Mouse (Mus musculus): Measurements from ENCODE around the gene Nrp1. TPM values are rescaled to one million over a fixed set of nuclear protein-coding genes. Genes with fewer than 3 reads are reported as not detected.

Nrp1 gene
- polyA plus RNA-seq, 1 experiment from 2014 or later = 48.5 TPM

- Histone ChIP-seq H3K4me3 (ENCODE audit: low read depth, low read length) (no peak overlapping the region), H3K27me3 (replicated peaks; ENCODE audit: control insufficient read depth, insufficient read depth, low read length) (no peaks in the 10 kb centered on the region), H3K4me2 (no peak overlapping the region), H3K36me3 (ENCODE audit: control insufficient read depth, insufficient read depth, low read length) (no peaks in the 10 kb centered on the region; the same call in 1 of the 2 replicates), H3K4me1 (replicated peaks; ENCODE audit: control insufficient read depth, insufficient read depth, low read length) (no peaks in the 10 kb centered on the region), H3K9ac (ENCODE audit: low read depth, low read length) (no peak overlapping the region), H3K9me3 (ENCODE audit: control insufficient read depth, low read length) (no peaks in the 10 kb centered on the region), H3K27ac (ENCODE audit: low read depth, low read length) (no peak overlapping the region)
- no peak for DNase-seq (ENCODE audit: low spot score)
- WGBS = 46% methylated on average over 1 of the region's 1 CpGs
- ATAC-seq (replicated peaks; ENCODE audit: low FRiP score) = no peak
Observed at GRCm38 (mm10) chr8:128459704-128460103, 101.3 kb downstream of the Nrp1 start.

GRCm38 (mm10) chr8:128461716-128462115 lies 103.3 kb downstream of the Nrp1 start:
- DNase-seq (ENCODE audit: low spot score) (no peak), ATAC-seq (replicated peaks; ENCODE audit: low FRiP score) (no peak)
- Histone ChIP-seq H3K9me3 (ENCODE audit: control insufficient read depth, low read length) (no peaks in the 10 kb centered on the region), H3K4me3 (ENCODE audit: low read depth, low read length) (no peak overlapping the region), H3K36me3 (ENCODE audit: control insufficient read depth, insufficient read depth, low read length) (no peaks in the 10 kb centered on the region), H3K9ac (ENCODE audit: low read depth, low read length) (no peak overlapping the region), H3K27me3 (replicated peaks; ENCODE audit: control insufficient read depth, insufficient read depth, low read length) (no peaks in the 10 kb centered on the region), H3K27ac (ENCODE audit: low read depth, low read length) (no peak overlapping the region), H3K4me1 (replicated peaks; ENCODE audit: control insufficient read depth, insufficient read depth, low read length) (no peaks in the 10 kb centered on the region), H3K4me2 (no peak overlapping the region)

GRCm38 (mm10) chr8:128463162-128463561 lies 104.8 kb downstream of the Nrp1 start:
- Histone ChIP-seq H3K27ac (ENCODE audit: low read depth, low read length) (no peak overlapping the region), H3K36me3 (ENCODE audit: control insufficient read depth, insufficient read depth, low read length) (no peaks in the 10 kb centered on the region), H3K4me1 (replicated peaks; ENCODE audit: control insufficient read depth, insufficient read depth, low read length) (no peaks in the 10 kb centered on the region), H3K9ac (ENCODE audit: low read depth, low read length) (no peak overlapping the region), H3K4me2 (no peak overlapping the region), H3K27me3 (replicated peaks; ENCODE audit: control insufficient read depth, insufficient read depth, low read length) (no peaks in the 10 kb centered on the region), H3K9me3 (ENCODE audit: control insufficient read depth, low read length) (no peaks in the 10 kb centered on the region), H3K4me3 (ENCODE audit: low read depth, low read length) (no peak overlapping the region)
- ATAC-seq (replicated peaks; ENCODE audit: low FRiP score) (no peak), DNase-seq (ENCODE audit: low spot score) (no peak)

- no peaks in the 10 kb centered on the region for H3K27me3 ChIP-seq (replicated peaks; ENCODE audit: control insufficient read depth, insufficient read depth, low read length)
- H3K4me2 ChIP-seq = no peak overlapping the region
- ATAC-seq (replicated peaks; ENCODE audit: low FRiP score) (no peak), DNase-seq (ENCODE audit: low spot score) (no peak)
- no peak overlapping the region for H3K9ac ChIP-seq (ENCODE audit: low read depth, low read length)
- no peaks in the 10 kb centered on the region for H3K4me1 ChIP-seq (replicated peaks; ENCODE audit: control insufficient read depth, insufficient read depth, low read length)
- no peak overlapping the region for H3K4me3 ChIP-seq (ENCODE audit: low read depth, low read length)
- H3K9me3 ChIP-seq (ENCODE audit: control insufficient read depth, low read length) = no peaks in the 10 kb centered on the region
- 0 out of 2 replicates have a peak, but pooled peaks cover 3% of the 10 kb centered on the region for H3K36me3 ChIP-seq (ENCODE audit: control insufficient read depth, insufficient read depth, low read length)
- WGBS = 84% methylated on average over 4 of the region's 4 CpGs
- no peak overlapping the region for H3K27ac ChIP-seq (ENCODE audit: low read depth, low read length)
Observed at GRCm38 (mm10) chr8:128464056-128464623, 105.7 kb downstream of the Nrp1 start.

- 89% methylated on average over 2 of the region's 2 CpGs for WGBS
- 0 out of 2 replicates have a peak, but pooled peaks cover 3% of the 10 kb centered on the region for H3K36me3 ChIP-seq (ENCODE audit: control insufficient read depth, insufficient read depth, low read length)
- no peaks in the 10 kb centered on the region for H3K9me3 ChIP-seq (ENCODE audit: control insufficient read depth, low read length)
Observed at GRCm38 (mm10) chr8:128465553-128465952, 107.1 kb downstream of the Nrp1 start.

GRCm38 (mm10) chr8:128466681-128467430 lies 108.5 kb downstream of the Nrp1 start:
- WGBS = 79% methylated on average over 4 of the region's 4 CpGs
- no peaks in the 10 kb centered on the region for H3K9me3 ChIP-seq (ENCODE audit: control insufficient read depth, low read length)
- H3K27ac ChIP-seq (ENCODE audit: low read depth, low read length) = no peak overlapping the region
- H3K27me3 ChIP-seq (replicated peaks; ENCODE audit: control insufficient read depth, insufficient read depth, low read length) = no peaks in the 10 kb centered on the region
- ATAC-seq (replicated peaks; ENCODE audit: low FRiP score) (no peak), DNase-seq (ENCODE audit: low spot score) (no peak)
- H3K4me1 ChIP-seq (replicated peaks; ENCODE audit: control insufficient read depth, insufficient read depth, low read length) = no peaks in the 10 kb centered on the region
- H3K9ac ChIP-seq (ENCODE audit: low read depth, low read length) = no peak overlapping the region
- H3K4me3 ChIP-seq (ENCODE audit: low read depth, low read length) = no peak overlapping the region
- no peak overlapping the region for H3K4me2 ChIP-seq
- 0 out of 2 replicates have a peak, but pooled peaks cover 3% of the 10 kb centered on the region for H3K36me3 ChIP-seq (ENCODE audit: control insufficient read depth, insufficient read depth, low read length)

More at GRCm38 (mm10) chr8:128465553-128465952, 107.1 kb downstream of the Nrp1 start:
- H3K27me3 ChIP-seq (replicated peaks; ENCODE audit: control insufficient read depth, insufficient read depth, low read length) = no peaks in the 10 kb centered on the region
- DNase-seq (ENCODE audit: low spot score) (no peak), ATAC-seq (replicated peaks; ENCODE audit: low FRiP score) (no peak)
- H3K27ac ChIP-seq (ENCODE audit: low read depth, low read length) = no peak overlapping the region
- no peak overlapping the region for H3K4me2 ChIP-seq
- H3K4me1 ChIP-seq (replicated peaks; ENCODE audit: control insufficient read depth, insufficient read depth, low read length) = no peaks in the 10 kb centered on the region
- H3K9ac ChIP-seq (ENCODE audit: low read depth, low read length) = no peak overlapping the region
- H3K4me3 ChIP-seq (ENCODE audit: low read depth, low read length) = no peak overlapping the region

- H3K27ac ChIP-seq (ENCODE audit: low read depth, low read length) = no peak overlapping the region
- no peaks in the 10 kb centered on the region for H3K9me3 ChIP-seq (ENCODE audit: control insufficient read depth, low read length)
- DNase-seq (ENCODE audit: low spot score) (no peak), ATAC-seq (replicated peaks; ENCODE audit: low FRiP score) (no peak)
- 58% methylated on average over 2 of the region's 2 CpGs for WGBS
- no peaks in the 10 kb centered on the region for H3K27me3 ChIP-seq (replicated peaks; ENCODE audit: control insufficient read depth, insufficient read depth, low read length)
- H3K4me1 ChIP-seq (replicated peaks; ENCODE audit: control insufficient read depth, insufficient read depth, low read length) = no peaks in the 10 kb centered on the region
- no peak overlapping the region for H3K4me2 ChIP-seq
- peaks cover 3% of the 10 kb centered on the region; the same call in 1 of the 2 replicates for H3K36me3 ChIP-seq (ENCODE audit: control insufficient read depth, insufficient read depth, low read length)
- H3K9ac ChIP-seq (ENCODE audit: low read depth, low read length) = no peak overlapping the region
- H3K4me3 ChIP-seq (ENCODE audit: low read depth, low read length) = no peak overlapping the region
Observed at GRCm38 (mm10) chr8:128470097-128470496, 111.7 kb downstream of the Nrp1 start.

- Histone ChIP-seq H3K4me3 (ENCODE audit: low read depth, low read length) (no peak overlapping the region), H3K9me3 (ENCODE audit: control insufficient read depth, low read length) (no peaks in the 10 kb centered on the region), H3K4me2 (no peak overlapping the region), H3K36me3 (ENCODE audit: control insufficient read depth, insufficient read depth, low read length) (peaks cover 3% of the 10 kb centered on the region; the same call in 1 of the 2 replicates), H3K27ac (ENCODE audit: low read depth, low read length) (no peak overlapping the region), H3K27me3 (replicated peaks; ENCODE audit: control insufficient read depth, insufficient read depth, low read length) (no peaks in the 10 kb centered on the region), H3K9ac (ENCODE audit: low read depth, low read length) (no peak overlapping the region), H3K4me1 (replicated peaks; ENCODE audit: control insufficient read depth, insufficient read depth, low read length) (no peaks in the 10 kb centered on the region)
- WGBS = 69% methylated on average over 2 of the region's 2 CpGs
- ATAC-seq (replicated peaks; ENCODE audit: low FRiP score) (no peak), DNase-seq (ENCODE audit: low spot score) (no peak)
Observed at GRCm38 (mm10) chr8:128471186-128471585, 112.8 kb downstream of the Nrp1 start.

- ATAC-seq (replicated peaks; ENCODE audit: low FRiP score) = no peak
- H3K9ac ChIP-seq (ENCODE audit: low read depth, low read length) = no peak overlapping the region
Observed at GRCm38 (mm10) chr8:128472871-128473270, 114.5 kb downstream of the Nrp1 start.

More at GRCm38 (mm10) chr8:128472871-128473270, 114.5 kb downstream of the Nrp1 start:
- Histone ChIP-seq H3K27ac (ENCODE audit: low read depth, low read length) (no peak overlapping the region), H3K4me3 (ENCODE audit: low read depth, low read length) (no peak overlapping the region), H3K4me2 (no peak overlapping the region), H3K36me3 (ENCODE audit: control insufficient read depth, insufficient read depth, low read length) (peaks cover 6% of the 10 kb centered on the region), H3K27me3 (replicated peaks; ENCODE audit: control insufficient read depth, insufficient read depth, low read length) (no peaks in the 10 kb centered on the region), H3K9me3 (ENCODE audit: control insufficient read depth, low read length) (no peaks in the 10 kb centered on the region), H3K4me1 (replicated peaks; ENCODE audit: control insufficient read depth, insufficient read depth, low read length) (no peaks in the 10 kb centered on the region)
- WGBS = 90% methylated on average over 2 of the region's 2 CpGs
- DNase-seq (ENCODE audit: low spot score) = no peak

Data from liver, embryonic 11.5 days (tissue).